Mouse (Mus musculus) thymus, postnatal 36 days (tissue): ENCODE data around the gene Slc35e2.
A peak's percentile ranks its signal among the peaks of the same experiment; 100 is the strongest.

Source experiments
- DNase-seq, 2 experiments: peaks; one replicate each; pipeline ENCODE4 v3.0.0; 2022; ENCODE audit warnings: mixed read lengths in 2 of 2

The Slc35e2 gene

DNA sequence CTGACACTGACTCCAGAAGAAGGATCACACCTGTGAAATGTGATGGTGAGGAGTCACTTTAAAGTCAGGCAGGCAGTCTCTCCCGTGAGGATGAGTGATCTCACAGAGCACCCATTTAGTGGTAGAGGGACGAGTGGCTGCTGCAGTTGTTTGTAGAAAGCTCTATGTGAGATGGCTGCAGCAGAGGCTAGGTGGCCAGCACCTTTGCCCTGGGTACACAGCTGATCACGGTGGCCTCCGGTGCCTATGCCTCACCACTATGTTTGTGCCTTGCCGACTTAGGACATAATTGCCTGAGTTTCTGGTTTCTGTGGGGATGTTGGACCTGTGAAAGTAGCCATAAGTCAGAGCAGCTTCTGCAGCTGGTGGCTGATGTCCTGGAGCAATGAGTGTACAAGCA, 23.5 kb upstream of the Slc35e2 start:
- no peak for DNase-seq

DNA sequence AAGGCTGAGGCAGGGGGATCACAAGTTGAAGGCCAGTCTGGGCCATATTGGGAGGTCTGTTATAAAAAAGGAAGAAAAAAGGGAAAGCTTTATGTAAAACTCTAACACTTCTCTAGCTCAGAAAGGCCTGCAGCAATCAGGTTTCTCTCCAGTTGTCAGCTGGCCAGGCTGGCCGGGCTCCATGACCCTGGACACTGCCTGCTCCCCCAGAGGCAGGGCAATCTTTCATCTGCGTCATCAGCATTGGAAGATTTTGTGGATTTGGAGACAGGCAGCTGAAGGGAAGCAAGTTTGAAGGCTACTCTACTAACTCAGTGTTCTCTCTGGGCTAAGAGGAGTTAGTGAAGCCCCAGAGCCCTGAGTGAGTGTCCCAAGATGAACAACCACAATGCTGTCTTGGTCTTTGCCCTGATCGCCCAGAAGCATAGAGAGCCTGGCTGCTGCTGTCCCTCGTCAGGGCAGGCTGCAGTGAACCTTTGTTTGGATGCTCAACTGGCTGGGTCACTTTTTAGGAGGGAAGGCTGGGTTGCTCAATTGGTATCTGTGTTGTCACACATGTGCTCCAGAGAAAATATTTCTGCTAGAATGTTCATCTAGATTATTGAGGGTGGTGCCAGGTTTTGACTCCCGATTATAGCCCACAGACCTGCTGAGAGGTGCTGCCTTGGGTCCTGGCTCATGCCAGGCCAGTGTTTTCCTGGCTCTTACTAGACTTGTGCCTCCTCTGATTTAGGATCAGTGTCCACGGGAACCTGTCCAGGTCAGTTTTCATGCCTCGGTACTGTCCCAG, 22.7 kb upstream of the Slc35e2 start:
- DNase-seq: no peak

GRCm38 (mm10) chr4:155580420-155580819, 20.8 kb upstream of the Slc35e2 start:
- DNase-seq: peak; percentile 36 to 52

GRCm38 (mm10) chr4:155582279-155582905, 18.8 kb upstream of the Slc35e2 start:
- DNase-seq: no peak

DNA sequence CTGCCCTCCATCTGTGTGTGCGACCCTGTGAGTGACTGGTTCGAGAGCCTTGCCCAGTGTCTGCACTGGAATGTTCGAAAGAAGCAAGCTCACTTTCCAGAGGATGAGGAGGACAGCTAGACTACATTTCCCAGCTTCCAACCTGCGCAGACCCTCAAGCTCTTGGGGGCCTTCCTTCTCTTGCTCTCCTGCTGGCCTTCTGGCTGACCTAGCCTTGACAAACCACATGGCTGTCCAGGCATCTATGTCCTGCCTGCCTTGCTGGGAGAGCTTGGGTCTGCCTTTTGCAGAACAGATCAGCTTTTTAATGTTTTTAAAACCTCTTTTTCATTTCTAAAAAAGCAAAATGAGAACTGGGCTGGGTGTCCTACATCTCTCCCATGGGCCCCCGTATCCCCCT, 11.9 kb upstream of the Slc35e2 start:
- DNase-seq: no peak

DNA sequence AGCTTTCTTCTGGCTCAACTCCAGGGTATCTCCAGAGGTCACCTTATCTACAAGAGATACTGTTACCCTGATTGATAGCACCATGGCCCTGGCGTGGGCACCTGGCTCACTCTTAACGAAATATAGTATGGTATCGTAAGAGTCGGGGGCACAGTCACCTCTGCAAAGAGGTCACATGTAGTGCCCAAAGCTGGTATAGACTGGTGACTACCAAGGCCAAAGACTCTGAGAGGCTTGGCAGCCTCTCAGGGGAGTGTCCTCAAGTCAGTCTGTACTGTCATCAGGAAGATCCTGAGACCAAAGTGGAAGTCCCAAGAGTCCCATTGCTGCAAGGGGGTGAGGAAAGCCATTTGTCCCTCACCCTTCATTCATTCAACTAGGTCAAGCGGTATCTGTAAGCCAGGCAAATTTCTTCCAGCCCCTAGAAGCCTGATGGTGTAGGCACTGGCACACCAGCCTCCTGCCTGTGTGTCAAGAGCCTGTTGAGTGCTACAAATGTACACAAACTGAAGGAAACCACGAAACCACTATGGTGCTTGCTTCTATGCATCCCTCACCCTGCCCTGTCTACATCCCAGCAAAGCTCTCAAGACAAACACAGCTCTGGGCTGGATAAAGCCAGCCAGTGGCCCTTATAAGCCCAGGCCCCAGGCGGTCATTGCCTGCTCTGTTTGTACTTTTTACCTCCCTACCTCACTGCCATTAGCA, 10.1 kb upstream of the Slc35e2 start:
- no peak for DNase-seq

DNA sequence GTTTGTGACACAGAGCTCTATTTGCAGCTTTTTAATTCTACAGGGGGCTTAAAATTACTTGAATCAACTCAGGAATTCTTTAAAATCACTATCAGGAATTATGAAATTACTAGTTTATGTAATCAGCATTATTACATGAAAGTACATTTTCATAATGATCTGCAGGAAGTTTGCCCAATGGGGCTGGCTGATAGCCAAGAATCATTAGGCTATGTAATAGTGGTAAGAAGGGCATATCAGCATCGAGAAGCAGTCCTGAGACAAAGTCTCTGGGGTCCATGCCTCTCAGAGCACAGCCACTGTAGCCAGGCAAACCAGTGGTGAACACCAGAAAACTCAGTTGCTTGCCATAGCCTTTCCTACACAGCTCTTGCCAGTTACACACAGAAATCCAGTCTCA, 7.4 kb upstream of the Slc35e2 start:
- no peak for DNase-seq

DNA sequence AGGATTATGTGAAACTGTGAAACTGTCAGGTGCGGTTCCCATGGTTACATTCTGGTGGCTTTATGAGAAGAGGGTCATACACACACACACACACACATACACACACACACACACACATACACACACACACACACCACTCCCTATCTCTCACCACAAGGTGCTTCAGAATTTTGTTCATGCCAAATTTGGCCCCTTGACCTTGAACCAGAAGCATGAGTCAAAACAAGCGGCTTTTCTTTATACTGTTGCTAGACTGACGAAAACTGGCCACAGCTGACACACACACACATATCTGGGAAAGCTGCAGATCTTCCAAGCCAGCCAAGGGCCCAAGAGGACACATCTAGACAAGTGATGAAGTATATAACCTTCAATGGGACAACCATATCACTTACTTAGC, 5.4 kb upstream of the Slc35e2 start:
- DNase-seq: no peak

DNA sequence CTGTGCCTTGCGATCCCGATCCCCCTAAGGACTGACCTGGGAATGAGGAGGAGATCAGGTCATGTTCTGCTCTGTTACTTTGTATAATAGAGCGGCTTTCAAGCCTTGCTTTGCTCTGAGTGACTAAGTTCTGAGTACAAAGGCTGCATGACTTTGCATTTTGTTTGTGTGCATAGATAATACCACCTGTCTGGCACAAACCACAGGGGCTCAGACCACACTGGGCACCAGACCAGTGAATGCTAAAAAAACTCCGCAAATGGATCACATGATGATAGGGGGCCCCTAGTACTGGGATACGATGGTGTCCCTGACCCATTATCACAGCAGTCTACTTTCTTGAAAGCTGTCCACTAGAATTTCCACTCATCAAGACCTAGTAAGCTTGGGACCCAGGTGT, 4.6 kb upstream of the Slc35e2 start:
- DNase-seq: no peak

DNA sequence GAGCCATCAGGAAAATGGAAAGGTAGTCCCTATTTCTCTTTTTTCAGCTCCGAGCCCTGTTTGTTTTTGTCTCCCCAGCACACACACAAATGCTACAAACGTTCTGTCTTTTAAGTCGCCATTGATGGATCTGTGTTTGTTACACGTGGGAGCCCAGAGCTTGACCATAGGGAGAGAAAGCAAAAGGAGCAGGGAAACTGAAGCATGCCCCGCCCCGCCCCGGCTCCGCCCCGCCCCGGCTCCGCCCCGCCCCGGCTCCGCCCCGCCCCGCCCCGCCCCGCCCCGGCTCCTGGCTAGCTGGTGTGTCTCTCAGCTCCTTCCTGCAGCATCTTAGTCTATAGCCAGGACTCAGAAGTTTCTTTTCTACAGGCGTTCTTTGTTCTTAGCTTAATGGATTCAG, 2.7 kb upstream of the Slc35e2 start:
- DNase-seq: no peak

DNA sequence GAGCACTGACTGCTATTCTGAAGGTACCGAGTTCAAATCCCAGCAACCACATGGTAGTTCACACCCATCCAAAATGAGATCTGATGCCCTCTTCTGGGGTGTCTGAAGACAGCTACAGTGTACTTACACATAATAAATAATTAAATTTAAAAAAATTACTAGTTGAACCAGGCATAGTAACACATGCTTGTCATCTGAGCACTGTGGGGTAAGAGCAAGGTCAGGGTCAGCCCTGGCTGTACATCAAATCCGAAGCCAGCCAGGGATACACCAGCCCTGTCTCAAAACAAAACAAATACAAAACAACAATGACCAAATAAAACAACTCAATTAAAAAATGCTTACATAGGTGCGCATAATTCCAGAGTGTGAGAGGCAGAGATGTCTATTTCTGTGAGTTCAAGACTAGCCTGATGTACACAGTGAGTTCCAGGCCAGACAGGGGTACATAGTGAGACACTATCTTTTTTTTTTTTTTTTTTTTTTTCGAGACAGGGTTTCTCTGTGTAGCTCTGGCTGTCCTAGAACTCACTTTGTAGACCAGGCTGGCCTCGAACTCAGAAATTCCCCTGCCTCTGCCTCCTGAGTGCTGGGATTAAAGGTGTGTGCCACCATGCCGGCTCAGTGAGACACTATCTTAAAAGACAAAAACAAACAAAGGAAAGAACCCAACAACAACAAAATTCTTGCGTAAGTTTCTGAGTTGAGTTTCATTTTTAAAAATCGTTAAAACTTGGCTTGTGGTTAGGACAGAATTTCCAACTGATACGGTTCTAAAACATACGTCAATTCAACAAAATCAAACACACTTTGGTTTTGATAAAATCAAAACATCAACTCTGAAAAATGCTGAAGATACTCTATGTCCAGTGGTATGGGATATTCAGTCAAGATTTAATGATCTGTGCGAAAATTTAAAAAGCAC, 1.1 kb upstream of the Slc35e2 start:
- DNase-seq: no peak

DNA sequence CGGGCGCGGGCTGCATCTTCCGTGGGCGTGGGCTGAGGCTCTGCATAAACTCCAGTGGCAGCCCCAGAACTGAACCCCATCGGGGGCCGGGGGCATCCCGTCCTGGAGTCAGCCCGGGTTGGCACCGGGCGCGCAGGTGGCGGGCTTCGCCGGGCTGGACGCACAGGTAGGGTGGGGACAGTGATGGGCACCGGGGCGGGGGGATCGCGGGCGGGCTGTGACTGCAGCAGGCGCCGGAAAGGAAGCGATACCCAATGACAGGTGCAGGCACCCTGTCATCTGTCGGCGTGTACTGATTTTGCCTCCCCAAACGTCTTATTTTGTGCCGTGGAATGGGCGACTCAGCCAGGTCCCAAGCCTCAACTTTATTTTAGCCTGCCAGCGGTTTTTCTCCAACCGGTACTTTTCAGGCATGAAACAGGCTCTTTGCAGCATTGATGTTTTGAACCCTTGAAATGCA, 811 bp downstream of the Slc35e2 start:
- no peak for DNase-seq

- no peak for DNase-seq
These were observed 1.5 kb downstream of the Slc35e2 start for GRCm38 (mm10) chr4:155602753-155603152.

GRCm38 (mm10) chr4:155603801-155604200, 2.6 kb downstream of the Slc35e2 start:
- DNase-seq: peak in 1 of 2 experiments; percentile 26

DNA sequence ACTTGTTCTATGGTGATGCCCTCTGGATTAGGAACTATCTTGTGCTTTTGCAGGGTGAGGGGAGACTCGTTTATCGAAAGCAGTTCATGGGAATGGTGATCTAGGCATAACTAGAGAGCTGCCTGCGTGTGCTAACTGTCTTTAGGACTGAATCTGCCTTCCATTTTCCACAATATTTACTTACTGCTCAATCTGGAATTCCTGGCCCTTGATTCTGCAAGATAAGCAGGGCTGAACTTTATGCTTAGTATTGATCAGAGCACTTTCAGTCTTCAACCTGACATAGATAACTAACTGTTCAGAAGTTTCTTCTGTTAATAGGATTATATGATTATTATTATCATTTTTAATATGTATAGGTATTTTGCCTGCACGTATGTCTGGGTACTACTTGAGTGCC, 3.9 kb downstream of the Slc35e2 start:
- DNase-seq: no peak

- DNase-seq: no peak
These were observed 5.6 kb downstream of the Slc35e2 start for GRCm38 (mm10) chr4:155606825-155607224.

- DNase-seq: no peak
These were observed 10.6 kb downstream of the Slc35e2 start for GRCm38 (mm10) chr4:155611860-155612259.

- no peak for DNase-seq
These were observed 12.0 kb downstream of the Slc35e2 start for GRCm38 (mm10) chr4:155613264-155613663.

- DNase-seq: no peak
These were observed 17.1 kb downstream of the Slc35e2 start for GRCm38 (mm10) chr4:155618321-155618720.

GRCm38 (mm10) chr4:155624338-155625291, 23.4 kb downstream of the Slc35e2 start, which contains the start of gene Cdk11b:
Cdk11b (plus strand) TSS chr4:155624854.
- peak; percentile 92 to 96 for DNase-seq

GRCm38 (mm10) chr4:155630267-155630666, 29.1 kb downstream of the Slc35e2 start:
- no peak for DNase-seq
